Mouse (Mus musculus): ENCODE measurements around the gene Lrrc30. TPM values are rescaled to one million over a fixed set of nuclear protein-coding genes. Genes with fewer than 3 reads are reported as not detected.

Gene Lrrc30
- polyA plus RNA-seq, 1 experiment from 2014 or later: not detected

DNA sequence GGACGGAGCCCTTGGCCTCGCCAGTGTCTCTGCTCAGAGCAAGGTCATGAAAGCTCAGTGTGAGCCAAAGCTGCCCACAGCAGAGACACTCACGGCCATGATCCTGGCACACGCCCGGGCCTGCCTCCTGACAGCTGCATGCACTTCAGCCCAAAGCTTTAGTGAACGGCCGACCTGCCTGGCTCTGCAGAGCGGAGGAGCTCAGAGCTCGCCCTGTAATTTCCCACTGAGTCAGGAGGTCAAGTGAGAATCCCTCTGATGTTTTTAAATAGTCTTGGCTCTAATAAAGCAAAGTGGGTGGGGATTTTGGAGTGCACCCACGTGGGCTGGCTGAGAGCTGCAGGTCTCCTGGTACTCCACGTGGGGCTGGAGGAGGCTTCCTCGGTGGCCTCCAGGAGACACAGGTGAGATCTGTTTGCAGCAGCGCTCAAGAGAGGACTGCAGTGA is 3.3 kb downstream of the Lrrc30 start:
- no peak for ATAC-seq (ENCODE audit: low FRiP score, low read depth)

DNA sequence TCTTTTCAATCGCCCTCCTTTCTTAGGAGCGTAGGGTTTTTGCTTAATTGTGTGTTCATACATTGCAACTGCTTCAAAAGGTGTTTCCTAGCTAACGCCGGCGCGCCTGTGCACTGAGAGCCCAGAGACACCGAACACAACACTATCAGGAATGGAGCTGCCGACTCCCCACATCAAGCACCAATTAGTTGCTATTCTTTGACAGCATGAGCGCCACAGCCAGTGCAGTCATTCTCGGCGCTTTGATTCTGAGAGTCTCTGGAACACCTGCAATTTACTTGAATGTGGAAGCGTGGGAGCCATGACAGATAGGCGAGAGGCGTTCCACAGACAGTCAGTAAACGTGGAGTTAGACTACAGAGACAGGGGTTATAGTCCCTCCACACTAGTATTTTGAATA is 4.0 kb downstream of the Lrrc30 start:
- no peak for ATAC-seq (ENCODE audit: low FRiP score, low read depth)
- H3K4me1 ChIP-seq: no peaks in the 10 kb centered on the region; the same call in 1 of the 2 replicates
- no peaks in the 10 kb centered on the region for H3K27me3 ChIP-seq (replicated peaks)
- no peak overlapping the region for H3K27ac ChIP-seq
- no peak overlapping the region for H3K4me3 ChIP-seq
- no peak overlapping the region for H3K4me2 ChIP-seq (replicated peaks)
- WGBS: 89% methylated on average over 15 of the region's 15 CpGs
- no peak overlapping the region for H3K9ac ChIP-seq
- H3K9me3 ChIP-seq: no peaks in the 10 kb centered on the region
- no peaks in the 10 kb centered on the region for H3K36me3 ChIP-seq

More for the DNA sequence above, 3.3 kb downstream of the Lrrc30 start:
- no peak overlapping the region for H3K4me2 ChIP-seq (replicated peaks)
- WGBS: 37% methylated on average over 13 of the region's 13 CpGs
- H3K27me3 ChIP-seq (replicated peaks): no peaks in the 10 kb centered on the region
- no peaks in the 10 kb centered on the region for H3K9me3 ChIP-seq
- H3K27ac ChIP-seq: no peak overlapping the region
- no peaks in the 10 kb centered on the region for H3K36me3 ChIP-seq
- H3K4me1 ChIP-seq: no peaks in the 10 kb centered on the region; the same call in 1 of the 2 replicates
- no peak overlapping the region for H3K9ac ChIP-seq
- no peak overlapping the region for H3K4me3 ChIP-seq

GRCm38 (mm10) chr17:67625431-67625830 is 7.1 kb downstream of the Lrrc30 start:
- WGBS: 82% methylated on average over 5 of the region's 5 CpGs
- no peaks in the 10 kb centered on the region; the same call in 1 of the 2 replicates for H3K4me1 ChIP-seq
- ATAC-seq (ENCODE audit: low FRiP score, low read depth): no peak
- H3K4me3 ChIP-seq: no peak overlapping the region
- H3K9me3 ChIP-seq: no peaks in the 10 kb centered on the region
- no peak overlapping the region for H3K9ac ChIP-seq
- H3K27me3 ChIP-seq (replicated peaks): no peaks in the 10 kb centered on the region
- no peaks in the 10 kb centered on the region for H3K36me3 ChIP-seq
- H3K4me2 ChIP-seq (replicated peaks): no peak overlapping the region
- no peak overlapping the region for H3K27ac ChIP-seq

DNA sequence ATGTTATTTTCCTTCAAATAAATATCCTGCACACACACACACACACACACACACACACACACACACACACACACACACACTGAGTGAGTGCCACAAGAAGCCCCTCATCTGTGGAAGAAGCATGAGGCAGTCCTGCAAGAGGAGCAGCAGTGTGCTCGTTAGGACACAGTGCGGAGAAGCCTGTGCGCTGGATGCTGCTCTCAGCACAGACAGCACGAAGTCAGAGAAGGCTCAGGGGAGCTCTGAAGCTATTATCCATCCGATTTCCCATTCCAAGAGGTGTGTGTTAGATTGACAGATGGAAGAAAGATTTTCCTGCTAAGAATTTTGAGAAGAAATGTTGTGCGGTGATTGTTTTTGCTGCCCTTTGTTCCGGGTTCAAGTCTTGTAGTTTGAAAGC is 13.5 kb downstream of the Lrrc30 start:
- WGBS: 73% methylated on average over 7 of the region's 7 CpGs
- no peaks in the 10 kb centered on the region for H3K9me3 ChIP-seq
- ATAC-seq (ENCODE audit: low FRiP score, low read depth): no peak
- no peak overlapping the region for H3K27ac ChIP-seq
- H3K4me2 ChIP-seq (replicated peaks): no peak overlapping the region
- H3K36me3 ChIP-seq: no peaks in the 10 kb centered on the region
- no peaks in the 10 kb centered on the region for H3K27me3 ChIP-seq (replicated peaks)
- no peak overlapping the region for H3K9ac ChIP-seq
- no peaks in the 10 kb centered on the region for H3K4me1 ChIP-seq
- H3K4me3 ChIP-seq: no peak overlapping the region

- H3K4me1 ChIP-seq: no peaks in the 10 kb centered on the region
- H3K27ac ChIP-seq: no peak overlapping the region
- no peaks in the 10 kb centered on the region for H3K36me3 ChIP-seq
- ATAC-seq (ENCODE audit: low FRiP score, low read depth): no peak
- no peaks in the 10 kb centered on the region for H3K27me3 ChIP-seq (replicated peaks)
- H3K4me2 ChIP-seq (replicated peaks): no peak overlapping the region
- H3K4me3 ChIP-seq: no peak overlapping the region
- H3K9me3 ChIP-seq: no peaks in the 10 kb centered on the region
- no peak overlapping the region for H3K9ac ChIP-seq
- 84% methylated on average over 5 of the region's 5 CpGs for WGBS
Measured at GRCm38 (mm10) chr17:67614381-67614780, 18.1 kb downstream of the Lrrc30 start.

- WGBS: 74% methylated on average over 1 of the region's 1 CpGs
- Histone ChIP-seq H3K4me1 (no peaks in the 10 kb centered on the region), H3K9ac (no peak overlapping the region), H3K4me3 (no peak overlapping the region), H3K36me3 (no peaks in the 10 kb centered on the region), H3K27me3 (replicated peaks) (no peaks in the 10 kb centered on the region), H3K27ac (no peak overlapping the region), H3K9me3 (no peaks in the 10 kb centered on the region), H3K4me2 (replicated peaks) (no peak overlapping the region)
- ATAC-seq (ENCODE audit: low FRiP score, low read depth): no peak
Measured at GRCm38 (mm10) chr17:67612576-67612975, 19.9 kb downstream of the Lrrc30 start.

- Histone ChIP-seq H3K36me3 (no peaks in the 10 kb centered on the region), H3K9ac (no peak overlapping the region), H3K4me2 (replicated peaks) (no peak overlapping the region), H3K9me3 (no peaks in the 10 kb centered on the region), H3K4me1 (no peaks in the 10 kb centered on the region), H3K27me3 (replicated peaks) (no peaks in the 10 kb centered on the region), H3K27ac (no peak overlapping the region), H3K4me3 (no peak overlapping the region)
- 87% methylated on average over 3 of the region's 3 CpGs for WGBS
- no peak for ATAC-seq (ENCODE audit: low FRiP score, low read depth)
Measured at GRCm38 (mm10) chr17:67612151-67612550, 20.4 kb downstream of the Lrrc30 start.

GRCm38 (mm10) chr17:67604446-67604845 is 28.1 kb downstream of the Lrrc30 start:
- H3K4me3 ChIP-seq: no peak overlapping the region
- H3K4me1 ChIP-seq: no peaks in the 10 kb centered on the region
- H3K36me3 ChIP-seq: no peaks in the 10 kb centered on the region
- WGBS: 39% methylated on average over 4 of the region's 4 CpGs
- H3K9ac ChIP-seq: no peak overlapping the region
- H3K27ac ChIP-seq: no peak overlapping the region
- no peaks in the 10 kb centered on the region for H3K9me3 ChIP-seq
- no peak overlapping the region for H3K4me2 ChIP-seq (replicated peaks)
- H3K27me3 ChIP-seq (replicated peaks): no peaks in the 10 kb centered on the region
- ATAC-seq (ENCODE audit: low FRiP score, low read depth): no peak

- Histone ChIP-seq H3K4me1 (no peaks in the 10 kb centered on the region), H3K9ac (no peak overlapping the region), H3K9me3 (no peaks in the 10 kb centered on the region), H3K4me2 (replicated peaks) (no peak overlapping the region), H3K27me3 (replicated peaks) (no peaks in the 10 kb centered on the region), H3K36me3 (no peaks in the 10 kb centered on the region), H3K4me3 (no peak overlapping the region), H3K27ac (no peak overlapping the region)
- ATAC-seq (ENCODE audit: low FRiP score, low read depth): no peak
- WGBS: 80% methylated on average over 4 of the region's 4 CpGs
Measured at GRCm38 (mm10) chr17:67602556-67602955, 30.0 kb downstream of the Lrrc30 start.

DNA sequence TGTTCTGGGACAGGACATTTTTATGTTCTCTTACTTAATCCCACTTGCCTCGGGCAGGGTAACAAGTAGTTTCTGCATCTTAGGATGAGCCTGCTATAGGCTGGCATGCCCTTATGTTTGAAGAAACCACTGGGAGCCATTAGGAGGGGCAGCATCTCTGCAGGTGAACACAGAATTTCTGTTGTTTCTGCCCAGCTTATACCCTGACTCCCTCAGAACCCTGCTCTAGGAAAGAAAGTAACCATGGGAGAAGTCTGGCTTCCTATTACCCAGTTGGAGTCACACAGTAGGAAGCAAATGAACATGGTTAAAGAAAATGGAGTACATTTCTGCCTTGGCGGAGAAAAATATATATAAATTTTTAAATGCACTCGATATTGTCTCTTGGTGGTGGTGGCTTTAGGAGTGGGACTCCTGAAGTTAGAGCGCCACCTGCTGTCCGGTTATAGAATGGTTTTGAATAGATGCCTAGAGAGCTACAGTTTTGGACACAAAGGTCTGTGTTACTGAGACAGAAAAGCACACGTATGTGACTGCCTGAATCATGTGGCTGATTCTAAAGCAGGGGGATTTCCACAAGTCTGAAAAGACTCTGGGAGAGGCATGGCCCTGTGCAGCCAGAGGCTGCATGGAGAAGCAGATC is 47.5 kb downstream of the Lrrc30 start:
- no peak overlapping the region for H3K4me2 ChIP-seq (replicated peaks)
- no peak overlapping the region for H3K27ac ChIP-seq
- no peak overlapping the region for H3K4me3 ChIP-seq
- peak; percentile 68 for ATAC-seq (ENCODE audit: low FRiP score, low read depth)
- H3K36me3 ChIP-seq: no peaks in the 10 kb centered on the region
- no peak overlapping the region for H3K9ac ChIP-seq
- WGBS: 26% methylated on average over 6 of the region's 6 CpGs
- H3K9me3 ChIP-seq: no peaks in the 10 kb centered on the region
- no peaks in the 10 kb centered on the region for H3K27me3 ChIP-seq (replicated peaks)
- no peaks in the 10 kb centered on the region for H3K4me1 ChIP-seq

GRCm38 (mm10) chr17:67584533-67584932 is 48.0 kb downstream of the Lrrc30 start:
- no peak overlapping the region for H3K4me3 ChIP-seq
- H3K27me3 ChIP-seq (replicated peaks): no peaks in the 10 kb centered on the region
- H3K36me3 ChIP-seq: no peaks in the 10 kb centered on the region
- no peak overlapping the region for H3K4me2 ChIP-seq (replicated peaks)
- no peaks in the 10 kb centered on the region for H3K4me1 ChIP-seq
- no peak overlapping the region for H3K27ac ChIP-seq
- 76% methylated on average over 7 of the region's 7 CpGs for WGBS
- no peaks in the 10 kb centered on the region for H3K9me3 ChIP-seq
- ATAC-seq (ENCODE audit: low FRiP score, low read depth): no peak
- no peak overlapping the region for H3K9ac ChIP-seq

GRCm38 (mm10) chr17:67583422-67583821 is 49.1 kb downstream of the Lrrc30 start:
- no peaks in the 10 kb centered on the region for H3K4me1 ChIP-seq
- H3K4me2 ChIP-seq (replicated peaks): no peak overlapping the region
- WGBS: 74% methylated on average over 7 of the region's 7 CpGs
- H3K9me3 ChIP-seq: no peaks in the 10 kb centered on the region
- no peak overlapping the region for H3K9ac ChIP-seq
- H3K27ac ChIP-seq: no peak overlapping the region
- ATAC-seq (ENCODE audit: low FRiP score, low read depth): no peak
- H3K4me3 ChIP-seq: no peak overlapping the region
- no peaks in the 10 kb centered on the region for H3K27me3 ChIP-seq (replicated peaks)
- H3K36me3 ChIP-seq: no peaks in the 10 kb centered on the region

DNA sequence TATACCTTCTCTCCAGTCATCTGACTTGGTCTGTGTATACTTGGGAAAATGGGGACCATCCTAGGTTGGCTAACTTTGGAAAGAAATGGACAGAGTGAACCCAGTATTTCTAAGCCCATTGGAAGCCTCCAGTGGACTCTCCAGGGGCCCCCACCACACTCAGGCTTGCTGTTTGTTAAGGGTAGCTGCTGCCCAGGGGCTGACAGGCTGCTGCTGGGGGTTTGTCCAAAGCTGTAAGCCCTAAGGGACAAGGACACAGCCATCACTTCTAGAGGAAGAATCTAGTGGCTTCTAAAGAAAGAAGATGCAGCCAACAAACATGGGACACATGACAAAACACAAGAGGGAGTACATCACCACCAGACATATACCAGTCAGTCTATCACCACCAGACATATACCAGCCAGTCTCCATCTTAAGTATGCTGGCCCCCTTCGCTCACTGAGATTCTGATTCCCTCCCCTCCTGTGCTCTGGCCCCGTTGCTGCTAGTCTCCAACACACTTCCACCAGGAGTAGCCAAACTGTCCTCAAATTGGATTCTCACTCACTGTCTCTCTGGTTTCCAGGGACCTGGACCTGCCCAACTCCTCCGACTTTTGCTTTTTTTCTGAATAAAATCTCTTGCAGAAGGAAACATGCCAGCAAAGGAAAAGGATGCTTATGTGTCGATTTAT is 49.7 kb downstream of the Lrrc30 start:
- 88% methylated on average over 4 of the region's 4 CpGs for WGBS
- ATAC-seq (ENCODE audit: low FRiP score, low read depth): no peak

More for the DNA sequence above, 49.7 kb downstream of the Lrrc30 start:
- no peak overlapping the region for H3K27ac ChIP-seq
- no peaks in the 10 kb centered on the region for H3K27me3 ChIP-seq (replicated peaks)
- H3K36me3 ChIP-seq: no peaks in the 10 kb centered on the region
- H3K4me1 ChIP-seq: no peaks in the 10 kb centered on the region
- no peaks in the 10 kb centered on the region for H3K9me3 ChIP-seq
- H3K4me2 ChIP-seq (replicated peaks): no peak overlapping the region
- H3K4me3 ChIP-seq: no peak overlapping the region
- H3K9ac ChIP-seq: no peak overlapping the region
